Mouse (Mus musculus) embryo, embryonic 9.5 days (tissue): ENCODE measurements around the gene Llph.
A peak's percentile ranks its signal among the peaks of the same experiment; 100 is the strongest.
"Not testable (repeated sequence)": the region's sequence is repeated elsewhere in the genome, so short reads cannot be mapped to it uniquely, and the experiment has no call there.

Experiments used
- DNase-seq: peaks from one replicate; pipeline ENCODE4 v3.0.0-alpha.2; 2017; ENCODE audit errors: extremely low spot score

Gene Llph

DNA sequence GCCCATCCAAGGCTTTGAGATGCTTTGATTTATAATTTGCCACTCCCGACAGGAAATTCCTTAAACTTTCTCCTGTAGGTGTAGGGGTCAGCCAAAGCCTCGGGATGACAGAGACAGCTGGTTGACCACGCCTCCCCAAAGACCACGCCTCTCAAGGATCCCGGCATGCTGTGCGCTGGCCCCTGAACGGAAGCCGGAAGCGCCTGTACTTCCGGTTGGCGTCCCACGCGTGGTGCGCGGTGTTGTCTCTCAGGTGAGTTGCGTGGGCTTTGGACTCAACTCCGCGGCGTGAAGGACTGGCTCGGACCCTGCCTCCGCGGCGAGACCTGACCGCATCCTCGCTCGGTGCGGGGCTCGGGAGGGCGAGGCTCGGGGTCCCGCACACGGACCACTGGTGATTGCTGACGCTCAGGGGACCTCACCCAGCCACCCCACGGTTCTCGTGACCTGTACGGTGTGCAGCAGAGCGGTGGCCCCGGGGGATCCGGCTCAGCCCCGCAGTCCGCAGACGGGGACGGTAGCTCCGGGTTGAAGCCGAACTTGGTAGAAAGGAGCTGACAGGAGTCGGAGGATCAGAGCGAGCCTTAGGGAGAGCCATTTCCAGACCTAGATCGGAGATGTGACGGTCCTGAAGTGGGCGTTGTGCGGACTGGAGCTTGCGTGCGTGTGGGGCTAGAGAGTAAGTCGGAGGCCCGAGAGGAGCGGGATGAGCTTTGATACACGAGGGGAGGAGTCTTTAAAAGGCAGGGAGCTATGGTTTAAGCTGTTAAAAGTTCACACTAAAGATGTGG, at the start of gene Llph:
Gene Llph (plus strand): TSS at position 200 of the 791 bp plus-strand sequence.
- DNase-seq: peak; percentile 88

DNA sequence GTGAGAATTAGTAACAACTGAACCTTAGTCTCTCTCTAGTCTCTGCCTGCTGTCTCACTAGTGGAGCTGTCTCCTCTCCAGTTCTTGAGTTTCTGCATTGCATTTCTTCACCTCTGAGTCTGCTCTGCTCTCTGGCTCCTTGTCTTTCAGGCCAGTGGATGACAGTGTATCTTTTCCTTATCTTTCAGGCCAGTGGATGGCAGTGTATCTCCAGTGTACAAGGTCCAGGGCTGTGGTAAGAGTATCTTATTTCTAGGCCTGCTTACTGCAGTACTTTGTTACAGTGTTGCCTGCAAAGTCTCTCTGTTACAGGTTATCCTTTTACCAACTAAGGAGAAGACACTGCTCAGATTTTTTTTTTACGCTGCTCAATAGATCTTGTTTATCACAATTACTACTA, 44.0 kb upstream of the Llph start:
- no peak for DNase-seq

DNA sequence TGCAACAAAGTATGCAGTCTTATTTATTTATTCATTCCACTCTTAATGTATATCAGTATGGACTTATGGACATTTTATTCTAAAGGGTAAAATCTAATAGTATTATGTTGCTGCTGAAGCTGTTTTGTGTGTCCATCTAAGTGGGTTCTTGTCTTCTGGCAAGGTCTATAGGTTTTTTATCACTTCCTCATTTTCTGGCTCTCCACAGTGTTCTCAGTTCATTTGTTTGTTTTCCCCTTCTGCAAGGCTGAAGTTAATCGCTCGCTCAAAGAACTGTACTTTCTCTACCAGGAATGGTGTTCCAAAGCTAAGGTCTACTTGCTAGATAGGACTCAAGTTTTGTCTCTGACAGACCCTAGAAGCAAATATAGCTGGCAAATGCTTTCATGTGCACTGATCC, 43.5 kb upstream of the Llph start:
- no peak for DNase-seq

DNA sequence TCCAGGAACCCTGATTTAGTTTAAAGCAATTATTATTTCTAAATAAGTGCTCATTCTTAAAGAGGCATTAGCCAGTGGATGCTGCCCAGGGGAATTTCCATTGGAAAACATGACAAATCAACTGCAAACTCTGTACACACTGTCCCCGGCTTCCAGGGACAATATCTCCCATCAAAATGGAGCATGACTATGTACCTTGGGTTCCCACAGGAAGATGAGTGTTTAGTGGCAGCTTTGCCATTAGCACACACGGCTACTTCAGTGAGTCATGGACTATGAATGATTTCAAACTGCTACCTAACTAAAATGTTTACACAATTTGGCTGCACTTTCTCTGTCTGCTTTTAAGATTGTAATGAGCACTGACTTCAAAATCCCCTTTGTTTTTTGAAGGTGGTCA, 38.4 kb upstream of the Llph start:
- DNase-seq: no peak

DNA sequence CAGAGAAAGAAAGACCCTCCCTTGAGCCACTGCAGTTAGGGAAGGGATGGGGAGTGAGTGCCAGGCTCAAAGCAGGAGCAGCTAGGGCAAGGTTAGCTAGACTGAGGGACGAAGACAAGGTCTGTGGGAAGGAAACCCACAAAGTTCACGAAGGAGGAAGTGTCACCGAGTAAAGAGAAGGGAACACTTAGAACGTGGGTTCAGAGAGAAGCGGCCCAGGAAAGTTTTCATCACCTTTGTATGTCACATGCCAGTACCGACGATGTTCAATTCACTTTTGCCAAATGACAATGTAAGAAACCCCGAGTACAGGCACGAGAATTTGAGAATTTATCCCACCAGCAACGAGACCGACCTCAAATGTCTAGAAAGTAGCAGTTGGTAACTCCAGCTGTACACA, 37.6 kb upstream of the Llph start:
- no peak for DNase-seq

DNA sequence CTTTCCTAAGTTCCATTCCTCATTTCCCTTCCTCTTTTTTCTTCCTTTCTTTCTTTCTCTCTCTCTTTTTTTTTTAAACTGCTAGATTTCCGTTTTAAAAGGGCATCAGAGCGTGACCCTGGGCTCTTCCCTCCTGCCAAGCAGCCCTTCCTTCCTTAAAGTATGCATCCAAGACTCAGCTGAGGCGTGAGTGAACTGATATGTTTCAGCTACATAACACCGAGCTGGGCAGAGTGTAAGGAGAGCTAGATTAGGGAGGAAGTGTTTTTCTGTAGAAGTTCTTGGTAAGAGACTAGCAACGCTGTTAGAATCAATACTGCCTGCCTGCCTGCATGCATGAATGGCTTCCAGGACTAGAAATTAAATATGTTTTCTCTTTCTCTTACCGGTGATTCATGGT, 37.1 kb upstream of the Llph start:
- DNase-seq: no peak

DNA sequence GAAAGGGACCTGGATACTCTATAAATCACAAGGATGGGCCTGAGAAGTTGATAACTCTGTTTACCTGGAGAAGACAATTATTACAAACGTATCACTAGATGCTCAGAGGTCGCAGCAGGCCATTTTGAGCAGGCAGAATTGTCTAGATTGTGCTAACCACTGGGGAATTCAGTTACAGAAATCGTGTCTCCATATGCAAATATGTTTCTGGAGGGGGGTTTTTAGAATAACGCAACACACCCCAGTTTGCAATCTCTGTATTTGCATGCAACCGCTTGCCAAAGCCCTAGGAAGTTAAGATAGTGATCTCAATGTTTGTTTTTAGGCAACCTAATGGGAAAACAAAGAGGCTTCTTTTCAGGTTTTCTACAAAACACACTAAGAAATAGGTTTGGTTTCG, 35.7 kb upstream of the Llph start:
- DNase-seq: no peak

DNA sequence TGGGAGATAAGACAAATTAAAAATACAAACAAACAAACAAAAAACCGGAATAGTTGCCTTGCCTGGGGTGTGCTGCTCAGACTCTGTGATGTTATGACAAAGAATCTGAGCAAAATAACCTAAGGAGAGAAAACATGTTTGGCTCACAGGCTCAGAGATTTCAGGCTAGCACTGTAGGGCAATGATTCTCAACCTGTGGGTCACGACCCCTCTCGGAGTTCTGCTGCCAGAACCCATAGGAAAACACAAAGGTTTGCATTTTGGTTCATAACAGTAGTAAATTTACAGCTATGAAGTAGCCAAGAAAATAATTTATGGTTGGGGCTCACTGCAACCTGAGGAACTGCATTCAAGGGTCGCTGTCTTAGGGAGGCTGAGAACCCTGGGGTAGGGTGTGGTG, 34.6 kb upstream of the Llph start:
- DNase-seq: no peak

DNA sequence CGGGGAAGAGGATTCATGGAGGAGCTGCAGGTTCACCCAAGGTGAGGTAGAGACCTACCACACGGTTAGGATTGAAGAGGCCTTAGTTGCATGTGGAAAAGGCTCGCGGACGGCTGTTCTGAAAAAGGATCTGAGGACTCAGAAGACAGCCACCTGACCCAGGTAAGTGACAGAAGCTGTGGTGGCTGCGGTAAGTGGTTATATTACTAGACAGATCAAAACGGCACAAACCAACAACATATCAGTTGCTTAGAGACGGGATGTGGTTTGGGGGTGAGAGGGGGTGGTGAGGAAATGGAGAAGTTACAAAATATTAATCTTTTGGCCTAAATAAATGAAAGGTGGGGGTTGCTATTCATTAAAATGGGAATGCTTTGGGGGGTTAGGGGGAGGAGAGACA, 33.6 kb upstream of the Llph start:
- DNase-seq: no peak

DNA sequence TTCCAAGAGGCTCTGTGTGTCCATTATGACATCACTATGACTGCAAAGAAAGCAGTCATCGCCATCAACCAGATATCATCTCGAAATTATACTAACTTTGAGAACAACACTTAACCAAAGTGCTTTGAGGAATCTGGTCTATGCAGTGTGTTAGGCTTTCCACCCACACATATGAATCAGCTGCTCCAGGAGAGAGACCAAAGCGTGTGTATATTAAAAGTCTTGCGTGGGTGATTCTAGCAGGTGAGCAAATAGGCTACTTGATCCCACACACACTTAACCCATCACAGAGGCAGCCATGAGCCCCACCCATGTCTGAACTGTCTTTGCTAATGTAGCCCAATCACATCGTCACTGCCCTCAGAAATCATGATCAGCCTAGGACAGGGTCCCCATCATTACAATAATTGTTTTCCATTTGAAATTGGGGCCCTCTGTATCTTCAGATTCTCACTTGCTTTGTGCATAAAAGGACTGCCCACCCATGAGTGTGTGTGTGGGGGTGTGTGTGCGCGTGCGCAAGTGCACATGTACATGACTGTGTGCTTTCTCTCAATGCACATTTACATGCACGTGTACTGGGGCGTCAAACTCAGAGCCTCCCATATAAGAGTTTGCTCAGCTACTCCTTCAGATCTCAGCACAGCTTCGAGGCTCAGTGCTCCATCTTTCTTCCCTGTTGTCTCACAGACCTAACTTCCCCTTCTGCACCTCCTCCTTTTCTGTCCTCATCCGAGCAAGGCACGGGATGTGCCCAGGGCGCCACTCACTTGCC, 29.6 kb upstream of the Llph start:
- DNase-seq: no peak

DNA sequence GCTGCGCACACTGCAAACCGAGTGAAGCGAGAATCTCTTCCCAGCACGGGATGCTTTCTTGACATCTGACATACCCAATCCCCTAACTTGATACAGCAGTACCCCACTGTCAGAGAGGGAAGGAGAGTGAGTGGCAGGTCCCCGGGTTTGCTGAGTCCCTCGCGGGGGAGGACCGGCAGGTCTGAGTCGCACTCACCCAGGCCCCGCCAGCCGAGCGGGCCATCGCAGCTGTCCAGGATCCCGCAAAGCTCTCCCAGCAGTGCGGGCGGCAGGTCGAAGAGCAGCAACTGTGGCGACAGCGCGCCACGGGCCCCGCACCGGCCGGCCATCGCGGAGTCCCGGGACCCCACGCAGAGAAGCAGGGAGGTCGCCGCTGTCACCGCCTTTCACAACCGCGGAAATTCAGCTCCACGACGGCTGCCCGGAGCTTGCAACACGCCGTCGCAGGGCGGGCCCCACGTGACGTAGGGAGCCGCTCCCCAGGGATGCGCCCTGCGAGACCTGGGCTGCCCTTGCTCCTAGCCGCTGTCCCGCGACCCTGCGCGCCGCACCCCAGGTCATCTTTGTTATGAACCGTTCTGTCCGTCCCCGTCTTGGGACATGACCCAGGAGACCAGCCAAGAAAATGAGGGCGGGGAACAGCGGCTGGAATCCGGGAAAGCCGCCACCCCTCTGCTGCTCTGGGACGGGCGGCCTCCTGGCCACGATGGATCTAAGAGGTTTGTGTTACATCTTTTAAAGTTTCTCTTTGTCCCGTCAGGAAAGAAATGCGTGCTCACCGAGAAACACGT, 25.5 kb upstream of the Llph start, which contains the start of gene Tmbim4:
Gene Tmbim4 (plus strand): TSS at position 460 of the 791 bp plus-strand sequence.
- peak; percentile 54 for DNase-seq

DNA sequence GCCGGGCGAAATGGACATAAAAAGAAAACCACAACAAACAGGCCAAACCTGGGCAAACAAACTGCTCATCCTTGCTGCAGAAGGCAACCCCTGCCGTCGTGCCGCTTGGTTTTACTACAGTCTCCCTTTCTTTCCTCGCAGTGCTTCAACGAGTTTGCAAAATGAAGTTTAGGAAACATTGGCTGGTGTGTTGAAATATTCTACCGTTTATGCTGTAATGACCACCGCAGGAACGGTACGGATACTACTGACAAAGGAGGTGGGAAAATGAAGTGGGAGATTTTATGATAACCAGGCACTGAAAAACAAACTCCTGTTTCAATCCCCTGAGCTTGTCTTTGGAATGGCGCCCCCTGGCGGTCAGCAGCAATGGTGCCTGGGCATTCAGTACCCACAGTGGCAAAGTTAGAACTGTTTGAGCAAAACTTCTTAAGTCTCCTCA, 24.9 kb upstream of the Llph start, which contains the start of gene Irak3:
Gene Irak3 (minus strand): TSS at position 170 of the 442 bp plus-strand sequence.
- DNase-seq: peak; percentile 81

DNA sequence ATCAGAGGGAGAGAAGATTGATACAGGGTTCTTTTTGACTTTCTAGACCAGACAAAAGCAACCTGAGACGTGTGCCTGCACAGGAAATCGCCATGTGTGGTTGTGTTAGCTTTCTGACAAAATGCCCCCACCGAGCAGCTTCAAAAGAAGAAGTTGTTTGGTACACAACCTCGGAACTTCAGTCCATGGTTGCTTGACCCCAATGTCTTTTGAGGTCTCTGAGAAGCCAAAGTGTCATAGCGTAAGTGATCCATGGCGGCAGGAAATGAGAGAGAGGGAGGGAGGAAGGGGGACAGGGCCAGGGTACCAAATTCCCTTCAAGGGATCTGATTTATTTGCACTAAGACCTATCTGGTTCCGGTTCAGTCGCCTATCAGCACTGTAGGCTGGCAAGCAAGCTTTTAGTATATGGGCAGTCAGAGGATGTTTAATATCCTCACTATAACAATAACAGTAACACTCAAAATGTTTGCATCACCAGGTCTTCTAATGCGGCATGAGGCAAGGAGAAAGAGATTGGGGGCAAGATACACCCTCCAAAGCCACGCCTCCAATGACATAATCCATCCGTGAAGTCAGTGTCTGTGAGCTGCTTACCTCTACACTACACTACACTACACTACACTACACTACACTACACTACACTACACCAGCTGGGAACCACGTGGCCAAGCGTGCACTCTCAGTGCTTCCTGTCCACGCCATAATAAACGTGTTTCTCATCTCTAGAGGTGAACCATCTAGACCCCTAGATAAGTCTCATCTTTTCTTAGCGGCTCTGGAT, 24.2 kb upstream of the Llph start:
- no peak for DNase-seq

DNA sequence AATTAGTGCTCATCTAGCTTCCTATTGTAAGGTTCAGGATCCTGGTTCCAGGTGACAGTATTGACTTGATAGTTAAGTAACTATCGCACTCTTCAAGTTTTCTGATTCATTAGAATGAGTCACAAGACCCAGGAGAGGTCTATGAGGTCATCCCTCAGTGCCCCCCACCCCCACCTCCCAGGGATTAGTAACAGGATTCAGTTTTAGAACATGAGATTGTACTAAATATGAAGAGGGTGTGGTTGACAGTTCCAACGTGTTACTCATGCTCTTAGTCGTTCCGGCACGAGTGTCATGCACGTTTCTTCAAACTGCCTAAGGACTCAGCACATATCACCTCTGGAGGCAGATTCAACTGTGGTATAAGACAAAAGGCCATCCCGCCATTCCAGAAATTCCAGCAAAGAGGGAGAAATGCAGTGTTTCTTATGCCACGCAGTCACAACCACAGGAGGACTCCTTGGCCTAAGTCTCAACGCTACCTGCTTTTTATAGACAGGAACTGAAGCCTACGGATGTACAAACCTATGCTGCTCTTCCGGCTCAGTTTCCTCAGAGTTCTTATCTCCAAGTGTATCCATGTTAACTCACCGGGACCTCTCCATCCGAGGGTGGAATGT, 22.2 kb upstream of the Llph start:
- DNase-seq: no peak

DNA sequence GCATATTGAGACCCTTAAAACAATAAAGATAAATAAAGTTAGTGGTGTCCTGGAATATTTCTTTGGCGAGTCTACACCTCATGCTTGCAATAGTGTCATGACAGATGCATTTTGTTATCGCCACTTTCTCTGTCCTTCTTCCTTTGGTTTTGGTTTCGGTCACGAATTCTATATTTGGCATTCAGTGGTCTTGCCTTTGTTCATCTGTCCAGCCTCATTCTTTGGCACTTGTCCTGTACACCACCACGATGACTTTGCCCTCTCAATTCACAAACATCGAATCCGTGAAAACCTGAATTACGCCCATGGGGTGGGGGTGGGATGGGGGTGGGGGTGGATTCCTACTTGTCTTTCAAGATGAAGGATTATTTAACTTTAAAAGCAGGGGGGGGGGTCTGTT, 18.9 kb upstream of the Llph start:
- no peak for DNase-seq

DNA sequence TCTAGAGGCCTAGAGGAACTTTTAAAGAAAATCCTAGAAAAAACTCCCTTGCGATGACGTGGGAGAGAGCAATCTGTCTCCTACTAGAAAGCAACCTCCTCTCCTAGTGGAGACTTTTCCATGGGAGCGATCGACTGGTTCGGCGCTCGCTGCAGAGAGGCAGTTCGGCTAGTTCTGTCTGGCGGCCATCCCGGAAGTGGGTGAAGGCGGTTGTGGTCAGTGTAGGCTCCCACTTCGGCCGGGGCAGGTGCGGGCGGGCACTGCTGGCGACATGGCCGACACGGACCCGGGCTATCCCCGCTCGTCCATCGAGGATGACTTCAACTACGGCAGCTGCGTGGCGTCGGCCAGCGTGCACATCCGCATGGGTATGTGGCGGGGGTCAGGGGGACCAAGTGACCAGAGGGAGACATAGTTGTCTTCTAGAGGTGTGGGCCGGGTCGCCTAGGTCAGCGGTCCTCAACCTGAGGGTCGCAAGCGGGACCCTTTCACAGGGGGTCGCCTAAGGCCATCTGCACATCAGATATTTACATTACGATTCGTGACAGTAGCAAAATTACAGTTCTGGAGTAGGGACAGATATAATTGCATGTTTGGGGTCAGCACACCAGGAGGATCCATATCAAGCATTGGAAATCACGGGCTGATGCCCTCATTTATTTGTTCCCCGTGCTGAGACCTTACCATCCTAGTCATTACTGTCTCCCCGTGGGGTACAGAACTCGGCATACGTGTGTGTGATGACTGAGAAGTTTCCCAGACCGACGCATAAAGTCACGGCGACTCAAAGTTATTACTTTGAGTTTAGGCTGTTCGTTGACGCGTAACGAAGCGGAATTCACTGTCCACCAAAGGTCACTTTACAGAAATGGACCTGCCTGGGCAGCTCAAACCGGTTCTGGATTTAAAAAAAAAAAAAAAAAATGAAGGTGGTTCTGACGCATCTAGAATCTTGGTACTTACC, 18.0 kb upstream of the Llph start:
- peak; percentile 91 for DNase-seq

DNA sequence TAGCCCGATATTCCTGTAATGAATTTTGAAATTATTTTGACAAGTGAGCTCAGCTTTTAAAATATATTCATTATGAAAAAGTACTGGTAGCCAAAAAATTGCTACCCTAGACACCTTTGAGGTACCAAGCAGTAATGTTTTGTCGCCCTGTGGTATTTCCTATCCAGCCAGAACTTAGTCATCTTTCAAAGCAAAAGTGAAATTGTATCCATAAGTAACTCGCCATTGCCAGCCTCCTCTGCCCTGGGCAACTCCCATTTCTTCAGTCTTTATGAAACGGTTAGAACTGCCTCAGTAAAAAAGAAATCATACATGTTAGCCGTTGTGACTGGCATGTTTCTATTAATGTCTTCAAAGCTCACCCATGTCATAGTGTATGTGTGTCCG, 17.3 kb upstream of the Llph start:
- DNase-seq: no peak

DNA sequence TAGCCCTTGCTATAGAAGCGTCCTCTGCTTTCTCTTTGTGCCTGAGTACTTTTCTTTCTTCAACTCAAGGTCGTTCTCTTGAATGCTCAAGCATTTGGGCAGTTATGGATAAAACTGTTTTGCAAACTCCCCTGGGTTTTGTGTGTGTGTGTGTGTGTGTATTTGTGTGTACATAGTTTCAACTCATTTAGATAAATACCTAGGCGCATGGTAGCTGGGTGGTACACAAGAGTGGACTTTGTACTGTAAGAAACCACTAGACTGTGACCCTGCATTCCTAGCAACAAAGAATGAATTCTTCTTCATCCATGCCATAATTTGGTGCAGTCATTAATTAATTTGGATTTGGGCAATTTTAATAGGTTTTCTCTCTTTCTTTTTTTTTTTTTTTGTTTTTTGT, 16.8 kb upstream of the Llph start:
- DNase-seq: no peak

DNA sequence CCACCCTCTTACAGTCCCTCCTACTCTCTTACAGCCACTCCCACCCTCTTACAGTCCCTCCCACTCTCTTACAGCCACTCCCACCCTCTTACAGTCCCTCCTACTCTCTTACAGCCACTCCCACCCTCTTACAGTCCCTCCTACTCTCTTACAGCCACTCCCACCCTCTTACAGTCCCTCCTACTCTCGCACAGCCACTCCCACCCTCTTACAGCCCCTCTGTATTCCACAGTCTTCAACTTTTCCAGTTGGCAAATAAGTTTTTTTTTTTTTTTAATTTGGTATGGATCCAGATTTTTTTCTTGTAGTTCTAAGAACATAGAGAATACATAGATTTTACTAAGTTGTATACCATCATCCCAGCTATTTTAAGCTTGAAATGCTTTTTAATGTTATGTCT, 9.8 kb upstream of the Llph start:
- not testable (repeated sequence) for DNase-seq

DNA sequence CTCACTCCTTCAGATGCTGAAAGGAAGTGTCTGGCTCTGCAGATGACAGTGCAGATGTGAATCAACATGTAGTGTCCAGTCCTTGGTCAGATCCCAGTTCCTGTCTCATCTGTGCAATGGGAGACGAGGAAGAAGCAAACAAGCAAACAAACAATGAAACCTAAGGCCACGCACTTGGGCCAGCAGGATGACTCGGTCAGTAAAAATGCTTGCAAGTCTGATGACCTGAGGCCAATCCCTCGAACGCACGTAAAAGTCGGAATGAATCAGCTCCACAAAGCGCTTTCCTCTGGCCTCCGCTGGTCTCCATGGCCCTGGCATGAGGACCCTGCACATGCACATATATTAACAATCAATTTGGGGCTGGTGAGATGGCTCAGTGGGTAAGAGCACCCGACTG, 7.9 kb upstream of the Llph start:
- no peak for DNase-seq
